Mouse (Mus musculus) ovary, postnatal 36 days (tissue): ENCODE results near the gene Il17rd.

Experiments used
- DNase-seq: peaks from one replicate; pipeline ENCODE4 v3.0.0; 2022; ENCODE audit warnings: low spot score, mixed read lengths

Il17rd gene

DNA sequence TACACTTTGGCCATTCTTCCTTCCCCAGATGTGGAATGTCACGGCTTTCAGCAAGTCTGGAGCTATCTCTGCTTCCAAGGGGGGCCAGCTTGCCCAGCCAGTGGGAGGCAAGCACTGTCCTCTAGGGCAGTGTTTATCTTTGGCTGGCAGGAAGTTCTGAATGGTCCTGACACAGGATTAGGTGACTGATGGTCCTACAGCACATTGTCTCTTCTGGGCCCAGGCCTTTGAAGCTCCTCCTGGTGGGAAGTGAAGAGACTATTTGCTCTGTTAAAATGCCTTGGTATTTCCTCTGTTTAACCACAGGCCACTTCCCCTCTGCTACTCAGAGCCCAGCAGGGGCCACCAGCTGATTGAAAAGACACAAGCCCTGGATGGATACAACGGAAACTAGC, 6.2 kb downstream of the Il17rd start:
- no peak for DNase-seq

- DNase-seq, result no peak
Observed at GRCm38 (mm10) chr14:27048231-27048956, 9.7 kb downstream of the Il17rd start.

GRCm38 (mm10) chr14:27050043-27050442, 11.3 kb downstream of the Il17rd start:
- no peak for DNase-seq

- DNase-seq, result no peak
Observed at GRCm38 (mm10) chr14:27050560-27051510, 12.1 kb downstream of the Il17rd start.

- no peak for DNase-seq
Observed at GRCm38 (mm10) chr14:27051511-27051895, 12.8 kb downstream of the Il17rd start.

GRCm38 (mm10) chr14:27058535-27059223, 19.9 kb downstream of the Il17rd start:
- no peak for DNase-seq

DNA sequence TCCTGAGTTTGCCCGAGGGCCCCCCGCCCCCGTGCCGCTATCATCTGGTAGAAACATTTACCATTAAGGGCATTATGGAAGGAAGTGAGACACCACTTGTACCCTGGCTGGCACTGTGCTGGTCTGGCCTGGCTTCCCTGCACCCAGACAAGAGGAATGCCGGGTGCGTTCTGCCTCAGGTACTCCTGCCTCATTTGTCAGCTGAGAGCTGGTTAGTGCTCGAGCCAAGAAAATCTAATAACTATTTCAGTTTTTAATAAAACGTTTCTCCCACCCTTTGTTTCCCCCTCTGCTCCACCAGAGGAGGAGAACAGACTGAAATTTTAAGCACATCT, 20.4 kb downstream of the Il17rd start:
- DNase-seq, result no peak

- DNase-seq, result no peak
Observed at GRCm38 (mm10) chr14:27063338-27063737, 24.6 kb downstream of the Il17rd start.

DNA sequence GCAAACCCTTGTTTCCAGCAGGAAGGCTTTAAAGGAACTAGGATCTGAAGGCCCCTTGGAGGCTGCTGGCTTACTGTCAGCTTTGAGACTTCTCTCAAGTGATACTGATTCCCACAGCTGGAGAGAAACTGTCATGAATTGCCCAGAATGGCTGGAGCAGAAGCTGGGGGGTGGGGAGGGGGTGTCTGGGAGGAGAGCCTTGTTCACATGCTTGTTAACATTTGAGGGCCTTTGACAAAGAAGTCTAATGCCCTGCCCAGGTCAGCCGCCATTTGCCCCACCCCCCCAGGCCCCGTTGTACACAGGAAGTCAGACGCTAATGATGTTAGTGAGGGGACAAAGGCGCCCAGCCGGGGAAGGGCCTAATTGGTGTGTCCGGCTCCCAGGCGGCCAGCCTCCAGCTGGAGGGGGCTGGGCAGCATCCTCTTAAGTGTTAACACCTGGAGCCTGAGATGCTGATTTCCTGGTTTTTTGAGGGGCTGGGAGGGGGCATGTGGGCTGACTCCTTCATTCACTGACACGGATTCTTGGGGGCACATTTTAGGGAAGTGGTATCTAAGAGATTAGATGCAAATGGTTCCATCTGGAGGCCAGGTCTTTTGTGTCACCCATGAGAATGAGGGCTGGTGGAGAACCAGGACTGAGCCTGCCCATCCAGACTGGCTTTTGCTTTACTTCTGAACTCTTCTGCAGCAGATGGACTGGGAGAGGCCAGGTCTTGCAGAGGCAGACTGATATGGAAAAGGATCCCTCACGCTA, 27.6 kb downstream of the Il17rd start:
- no peak for DNase-seq

GRCm38 (mm10) chr14:27067866-27068271, 29.1 kb downstream of the Il17rd start:
- no peak for DNase-seq

GRCm38 (mm10) chr14:27069434-27070097, 30.8 kb downstream of the Il17rd start:
- DNase-seq, result no peak

DNA sequence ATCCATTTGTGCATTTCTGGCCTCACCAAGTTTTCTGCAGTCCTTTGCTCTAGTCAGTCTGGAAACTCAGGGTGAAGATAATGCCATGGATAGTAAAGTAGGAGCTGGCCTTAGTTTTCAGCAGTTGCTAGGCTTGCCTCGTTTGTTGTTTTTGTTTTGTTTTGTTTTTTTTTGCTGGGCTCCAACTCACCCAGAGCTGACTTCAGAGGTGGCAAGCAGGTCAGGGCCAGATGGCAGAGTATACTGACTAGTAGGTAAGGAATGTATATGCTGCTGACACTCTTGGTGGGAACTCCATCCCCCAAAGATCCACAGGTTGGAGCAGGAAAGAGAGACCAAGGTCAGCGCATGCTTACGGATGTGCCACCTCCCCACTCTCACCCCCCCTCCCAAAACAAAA, 31.4 kb downstream of the Il17rd start:
- DNase-seq, result no peak

- DNase-seq, result no peak
Observed at GRCm38 (mm10) chr14:27070758-27071157, 32.0 kb downstream of the Il17rd start.

DNA sequence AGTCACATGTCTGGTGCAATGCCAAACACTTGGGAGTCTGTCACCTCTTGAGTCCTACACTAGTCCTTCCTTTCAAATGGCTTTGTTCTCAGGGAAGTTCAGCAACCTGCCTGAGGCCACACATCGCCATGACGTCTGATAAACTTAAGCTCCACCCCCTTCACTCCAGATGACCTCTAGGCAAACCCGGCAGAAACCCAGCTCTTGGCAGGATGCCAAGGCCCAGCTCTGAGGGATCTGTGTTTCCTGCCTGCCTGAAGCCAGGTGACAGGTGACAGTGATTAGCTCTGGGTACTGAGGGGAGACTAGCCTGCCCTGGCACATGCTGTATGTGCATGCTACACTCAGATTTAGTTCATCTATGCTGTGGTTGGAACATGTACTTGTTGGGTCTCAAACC, 33.2 kb downstream of the Il17rd start:
- no peak for DNase-seq

- DNase-seq, result no peak
Observed at GRCm38 (mm10) chr14:27075084-27075483, 36.3 kb downstream of the Il17rd start.

- no peak for DNase-seq
Observed at GRCm38 (mm10) chr14:27075909-27076521, 37.3 kb downstream of the Il17rd start.

DNA sequence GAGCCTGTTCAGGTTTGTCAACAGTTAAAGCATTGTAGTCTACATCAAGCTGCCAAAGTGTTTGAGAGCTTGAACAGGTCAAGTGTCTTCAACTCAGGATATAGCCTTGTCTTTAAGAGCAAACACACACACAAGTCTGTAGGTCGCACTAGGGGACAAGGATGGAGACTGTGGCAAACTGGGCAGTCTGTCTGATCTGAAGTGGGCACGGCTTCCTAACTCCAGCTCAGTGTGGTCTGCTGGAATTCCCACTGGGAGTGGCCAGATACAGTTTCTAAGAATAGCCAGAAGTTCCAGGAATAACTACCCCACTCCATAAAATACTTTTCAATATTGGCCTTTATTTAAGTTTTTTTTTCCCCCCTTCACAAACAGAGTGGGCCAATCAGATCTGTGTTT, 37.8 kb downstream of the Il17rd start:
- DNase-seq, result no peak

DNA sequence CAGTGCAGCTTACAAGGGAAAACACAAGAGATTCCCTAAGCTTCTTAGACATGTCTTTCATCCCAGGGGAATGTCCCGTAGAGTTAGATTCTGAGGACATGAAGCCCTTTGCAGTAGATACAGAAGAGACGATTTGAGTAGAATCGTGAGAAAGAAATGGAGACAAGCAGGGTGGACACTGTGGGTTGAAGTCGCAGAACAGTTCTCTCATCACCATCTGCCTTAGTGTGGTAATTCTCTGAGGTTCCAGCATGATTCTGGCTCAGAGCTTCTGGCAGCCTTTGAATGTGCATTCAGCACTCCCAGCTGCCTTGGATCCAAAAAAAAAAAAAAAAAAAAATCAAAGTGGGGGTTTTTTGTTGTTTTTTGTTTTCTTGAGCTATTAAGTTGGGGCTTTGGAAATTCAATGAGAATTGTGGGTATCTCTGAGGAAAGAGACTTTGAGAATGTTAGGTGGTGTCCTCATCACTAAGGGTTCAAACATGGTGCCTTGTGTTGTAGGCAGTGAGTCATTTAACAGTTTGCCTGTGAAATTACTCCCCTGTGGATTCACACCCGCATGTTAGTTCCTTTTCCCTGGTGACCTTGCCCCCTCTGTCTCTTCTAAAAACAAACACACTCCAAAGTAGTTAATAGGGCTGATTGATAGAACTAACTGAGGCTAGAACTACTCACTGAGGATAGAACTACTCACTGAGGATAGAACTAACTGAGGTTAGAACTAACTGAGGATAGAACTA, 43.0 kb downstream of the Il17rd start:
- no peak for DNase-seq

- DNase-seq, result no peak
Observed at GRCm38 (mm10) chr14:27085471-27085870, 46.7 kb downstream of the Il17rd start.

DNA sequence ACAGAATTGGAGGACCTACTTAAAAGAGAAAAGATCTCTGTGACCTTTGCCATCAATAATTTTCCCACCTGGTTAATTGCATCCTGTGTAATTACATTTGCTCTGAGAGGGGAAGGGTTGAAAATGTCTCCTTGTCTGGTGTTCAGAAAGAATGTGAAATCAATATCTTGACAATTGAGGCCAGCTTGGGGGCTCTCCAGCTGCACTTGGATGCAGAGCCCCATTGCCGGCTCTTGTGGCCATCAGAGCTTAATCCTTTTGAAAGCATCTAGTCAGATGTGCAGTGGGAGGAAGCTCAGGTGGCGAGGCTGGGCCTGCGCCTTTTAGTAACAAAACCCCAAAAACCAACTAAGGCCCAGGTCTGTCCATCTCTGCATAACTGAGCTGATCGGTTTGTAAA, 47.3 kb downstream of the Il17rd start:
- no peak for DNase-seq
